Mouse (Mus musculus) kidney, adult 9 months (tissue): ENCODE measurements around the gene Cln6.
A peak's percentile ranks its signal among the peaks of the same experiment; 100 is the strongest.

Experiments used
- DNase-seq: peaks from one replicate; pipeline ENCODE4 v3.0.0; 2022

Cln6 gene

DNA sequence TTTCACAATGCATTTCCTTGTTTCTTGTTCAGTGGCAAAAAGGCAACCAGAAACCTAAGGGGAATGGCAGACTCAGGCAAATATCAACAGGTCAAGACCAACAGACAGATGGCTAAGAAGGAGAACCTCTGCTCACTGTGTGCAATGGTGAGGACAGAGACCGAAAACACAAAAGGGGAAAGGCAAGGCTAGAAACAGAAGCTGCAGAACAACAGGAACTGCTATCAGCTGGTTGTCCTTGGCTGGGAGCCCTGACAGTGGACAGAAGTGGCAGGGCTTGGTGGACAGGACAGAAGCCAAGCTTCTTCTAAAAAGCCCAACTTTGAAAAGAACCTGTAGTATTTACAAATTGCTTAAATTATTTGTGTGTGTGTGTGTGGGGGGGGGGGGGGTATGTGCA lies 55.9 kb downstream of the Cln6 start:
- DNase-seq, result peak; percentile 24
